Mouse (Mus musculus): ENCODE results near the gene Olig3. TPM values are rescaled to one million over a fixed set of nuclear protein-coding genes. Genes with fewer than 3 reads are reported as not detected.

The Olig3 gene
- polyA plus RNA-seq, 1 experiment from 2014 or later: not detected

DNA sequence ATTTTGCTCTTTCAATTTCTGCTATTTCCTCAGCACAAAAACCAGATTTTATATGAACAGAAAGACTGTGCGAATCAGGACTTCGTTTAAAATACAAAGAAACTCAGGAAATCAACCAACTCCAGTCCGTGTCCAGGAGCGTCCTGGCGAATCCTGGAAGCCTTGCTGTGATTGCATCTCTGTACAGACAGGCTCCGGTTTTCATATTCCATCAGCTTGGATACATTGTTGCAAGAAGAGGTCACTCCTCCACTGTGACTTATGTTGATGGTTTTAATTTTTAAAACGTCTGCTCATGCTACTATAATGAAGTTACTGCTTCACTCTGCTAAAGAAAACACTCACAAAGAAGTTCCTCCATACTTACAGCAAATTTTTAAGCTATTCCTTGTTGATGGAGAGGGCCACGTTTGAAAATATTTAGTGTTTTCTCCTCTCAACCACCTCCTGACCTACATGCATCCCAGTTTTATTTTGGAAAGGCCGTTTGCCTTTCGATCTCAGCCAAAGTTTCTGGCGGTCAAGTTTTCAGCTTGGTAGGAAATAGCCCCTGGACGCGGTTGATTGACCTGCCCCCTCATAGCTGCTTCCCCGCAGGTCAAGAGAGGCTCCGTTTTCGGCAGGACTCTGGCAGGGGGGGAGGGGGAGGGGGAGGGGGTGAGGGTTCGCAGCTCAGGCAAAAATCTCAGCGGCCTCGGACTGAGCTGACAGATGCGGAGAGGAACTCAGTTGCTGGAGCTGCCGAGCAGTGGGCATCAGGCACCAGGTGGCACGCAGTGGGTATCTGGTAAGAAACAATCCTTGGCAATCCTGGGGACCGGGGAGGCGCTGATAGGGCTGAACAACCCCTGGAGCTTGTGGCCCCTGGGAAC lies 4.1 kb upstream of the Olig3 start:
- Histone ChIP-seq H3K4me1 (peaks cover 14% of the 10 kb centered on the region), H3K27me3 (peaks cover 62% of the 10 kb centered on the region), H3K27ac (no peak overlapping the region), H3K4me3 (no peak overlapping the region), H3K9me3 (no peaks in the 10 kb centered on the region), H3K4me2 (no peak overlapping the region), H3K36me3 (no peaks in the 10 kb centered on the region), H3K9ac (no peak overlapping the region)
- no peak for ATAC-seq (ENCODE audit: insufficient number of reproducible peaks, low FRiP score, low TSS enrichment, low read depth)
- 2% methylated on average over 24 of the region's 24 CpGs for WGBS

DNA sequence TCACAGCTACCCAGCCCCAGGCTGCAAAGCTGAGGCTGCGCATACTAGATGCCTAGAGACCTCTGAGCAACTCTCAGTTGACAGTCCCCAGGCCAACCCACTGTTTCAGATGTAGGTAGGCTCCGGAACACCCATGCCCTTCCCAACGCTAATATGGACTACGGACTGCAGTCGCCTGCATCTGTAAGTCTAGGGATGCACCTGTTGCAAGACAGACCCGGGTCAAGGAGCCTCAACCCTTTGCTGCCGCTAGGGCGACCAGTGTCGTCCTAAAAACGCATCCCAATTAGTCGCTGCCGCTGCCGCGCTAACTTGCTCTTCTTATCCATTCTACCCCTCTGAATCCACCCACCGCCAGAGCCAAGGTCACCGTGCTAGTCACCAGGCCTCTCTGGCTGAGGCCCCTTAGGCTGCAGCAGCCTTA lies 3.4 kb upstream of the Olig3 start:
- H3K27me3 ChIP-seq: peaks cover 68% of the 10 kb centered on the region
- H3K36me3 ChIP-seq: no peaks in the 10 kb centered on the region
- H3K4me1 ChIP-seq: peaks cover 18% of the 10 kb centered on the region
- ATAC-seq (ENCODE audit: insufficient number of reproducible peaks, low FRiP score, low TSS enrichment, low read depth): no peak
- no peaks in the 10 kb centered on the region for H3K9me3 ChIP-seq
- no peak overlapping the region for H3K9ac ChIP-seq
- no peak overlapping the region for H3K4me2 ChIP-seq
- H3K4me3 ChIP-seq: 0 out of 2 replicates have a peak overlapping the region, but pooled peaks have one; percentile 3
- WGBS: 2% methylated on average over 16 of the region's 16 CpGs
- H3K27ac ChIP-seq: no peak overlapping the region

DNA sequence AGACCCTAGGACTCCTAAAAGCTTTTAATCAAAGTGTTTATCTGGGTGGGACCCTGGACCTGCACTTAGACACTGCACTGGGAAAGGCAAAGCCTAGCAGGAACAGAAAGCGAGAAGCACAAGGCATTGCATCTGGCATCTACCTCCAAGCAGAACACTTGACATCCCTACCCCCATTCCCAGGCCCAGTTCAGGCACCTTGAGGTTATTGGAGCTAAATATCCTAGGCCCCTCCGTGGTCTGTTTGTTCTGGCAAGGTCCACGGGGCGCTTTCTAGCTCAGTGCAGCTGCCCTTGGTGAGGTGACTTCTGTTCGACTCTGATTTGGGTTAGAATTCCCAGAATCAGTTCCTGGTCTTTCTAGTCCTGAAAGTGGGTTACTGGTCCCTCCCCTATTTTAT lies 2.7 kb upstream of the Olig3 start:
- 7% methylated on average over 5 of the region's 5 CpGs for WGBS
- Histone ChIP-seq H3K27me3 (peaks cover 75% of the 10 kb centered on the region), H3K4me2 (no peak overlapping the region), H3K4me1 (peaks cover 18% of the 10 kb centered on the region), H3K36me3 (no peaks in the 10 kb centered on the region), H3K9me3 (no peaks in the 10 kb centered on the region), H3K9ac (no peak overlapping the region), H3K27ac (no peak overlapping the region), H3K4me3 (no peak overlapping the region)
- ATAC-seq (ENCODE audit: insufficient number of reproducible peaks, low FRiP score, low TSS enrichment, low read depth): no peak

DNA sequence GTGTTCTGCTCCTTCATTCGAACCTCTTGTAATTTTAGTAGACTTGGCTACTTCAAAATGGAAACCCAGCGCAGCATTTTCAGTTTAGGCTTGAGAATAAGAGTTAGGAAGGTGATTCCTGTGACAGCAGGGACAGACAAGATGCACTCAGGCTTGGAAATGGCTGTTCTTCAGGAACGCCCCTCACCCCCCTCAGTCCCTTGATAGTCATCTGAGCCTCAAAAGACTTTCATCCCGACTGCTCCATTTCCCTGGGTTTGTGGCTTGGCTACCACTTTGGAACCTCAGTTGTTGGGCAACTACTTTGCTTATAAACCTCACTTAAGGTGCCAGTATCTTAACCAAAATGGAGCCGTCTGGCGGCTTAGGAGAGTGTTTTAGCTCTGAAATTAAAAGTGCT lies 2.2 kb upstream of the Olig3 start:
- WGBS: 9% methylated on average over 6 of the region's 6 CpGs

DNA sequence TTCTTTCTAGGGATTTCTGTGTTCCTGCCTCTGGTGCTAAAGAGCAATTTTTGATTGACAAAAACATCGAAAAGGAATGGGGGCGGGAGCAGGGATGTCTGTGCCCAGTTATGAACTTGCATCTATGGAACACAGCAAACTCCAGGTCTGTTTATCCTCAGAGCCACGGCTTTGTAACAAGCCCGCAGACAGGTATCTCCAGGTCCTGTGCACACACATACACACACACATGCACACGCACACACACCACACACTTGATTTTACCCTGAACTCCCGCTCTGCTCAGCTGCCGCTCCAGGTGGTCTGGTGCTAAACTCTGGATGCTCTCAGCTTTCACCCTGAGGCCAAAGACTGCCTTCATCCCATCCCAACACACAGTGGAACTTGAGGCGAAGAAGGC lies 1.3 kb upstream of the Olig3 start:
- ATAC-seq (ENCODE audit: insufficient number of reproducible peaks, low FRiP score, low TSS enrichment, low read depth): no peak
- 4% methylated on average over 8 of the region's 8 CpGs for WGBS

More for the DNA sequence above, 2.2 kb upstream of the Olig3 start:
- Histone ChIP-seq H3K36me3 (no peaks in the 10 kb centered on the region), H3K4me2 (no peak overlapping the region), H3K27me3 (peaks cover 78% of the 10 kb centered on the region), H3K27ac (no peak overlapping the region), H3K4me3 (no peak overlapping the region), H3K4me1 (peaks cover 18% of the 10 kb centered on the region), H3K9me3 (no peaks in the 10 kb centered on the region), H3K9ac (no peak overlapping the region)
- no peak for ATAC-seq (ENCODE audit: insufficient number of reproducible peaks, low FRiP score, low TSS enrichment, low read depth)

DNA sequence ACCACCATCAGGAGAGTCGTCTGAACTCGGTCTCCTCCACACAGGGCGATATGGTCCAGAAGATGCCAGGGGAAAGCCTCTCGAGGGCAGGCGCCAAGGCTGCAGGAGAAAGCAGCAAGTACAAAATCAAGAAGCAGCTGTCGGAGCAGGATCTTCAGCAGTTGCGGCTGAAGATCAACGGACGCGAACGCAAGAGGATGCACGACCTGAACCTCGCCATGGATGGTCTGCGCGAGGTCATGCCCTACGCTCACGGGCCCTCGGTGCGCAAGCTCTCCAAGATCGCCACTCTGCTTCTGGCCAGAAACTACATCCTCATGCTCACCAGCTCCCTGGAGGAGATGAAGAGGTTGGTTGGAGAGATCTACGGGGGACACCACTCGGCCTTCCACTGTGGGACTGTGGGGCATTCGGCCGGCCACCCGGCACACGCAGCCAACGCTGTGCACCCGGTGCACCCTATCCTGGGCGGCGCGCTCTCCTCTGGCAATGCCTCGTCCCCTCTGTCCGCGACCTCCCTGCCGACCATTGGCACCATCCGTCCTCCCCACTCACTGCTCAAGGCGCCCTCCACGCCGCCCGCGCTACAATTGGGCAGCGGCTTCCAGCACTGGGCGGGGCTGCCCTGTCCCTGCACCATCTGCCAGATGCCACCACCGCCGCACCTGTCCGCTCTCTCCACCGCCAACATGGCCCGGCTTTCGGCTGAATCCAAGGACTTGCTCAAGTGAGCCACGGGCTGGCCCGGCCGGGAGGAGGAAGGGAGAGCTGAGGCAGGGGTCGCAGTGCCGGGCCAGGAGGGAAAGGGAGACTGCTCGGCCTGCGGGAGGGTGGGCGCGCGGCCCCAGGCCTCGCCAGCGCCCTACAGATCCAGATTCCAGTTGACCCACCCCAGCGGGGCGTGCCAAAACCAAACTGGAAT lies 648 bp downstream of the Olig3 start:
- H3K27me3 ChIP-seq: peaks cover 96% of the 10 kb centered on the region
- peaks cover 25% of the 10 kb centered on the region for H3K4me1 ChIP-seq
- no peaks in the 10 kb centered on the region for H3K9me3 ChIP-seq
- no peak overlapping the region for H3K9ac ChIP-seq
- WGBS: under 1% methylated on average over 61 of the region's 63 CpGs
- H3K36me3 ChIP-seq: no peaks in the 10 kb centered on the region
- H3K27ac ChIP-seq: no peak overlapping the region
- H3K4me2 ChIP-seq: peak overlapping the region; percentile 26
- no peak for ATAC-seq (ENCODE audit: insufficient number of reproducible peaks, low FRiP score, low TSS enrichment, low read depth)
- peak overlapping the region; percentile 20 for H3K4me3 ChIP-seq

More for the DNA sequence above, 1.3 kb upstream of the Olig3 start:
- Histone ChIP-seq H3K36me3 (no peaks in the 10 kb centered on the region), H3K27ac (no peak overlapping the region), H3K9ac (no peak overlapping the region), H3K4me2 (no peak overlapping the region), H3K4me3 (no peak overlapping the region), H3K27me3 (peaks cover 87% of the 10 kb centered on the region), H3K4me1 (peaks cover 18% of the 10 kb centered on the region), H3K9me3 (no peaks in the 10 kb centered on the region)

DNA sequence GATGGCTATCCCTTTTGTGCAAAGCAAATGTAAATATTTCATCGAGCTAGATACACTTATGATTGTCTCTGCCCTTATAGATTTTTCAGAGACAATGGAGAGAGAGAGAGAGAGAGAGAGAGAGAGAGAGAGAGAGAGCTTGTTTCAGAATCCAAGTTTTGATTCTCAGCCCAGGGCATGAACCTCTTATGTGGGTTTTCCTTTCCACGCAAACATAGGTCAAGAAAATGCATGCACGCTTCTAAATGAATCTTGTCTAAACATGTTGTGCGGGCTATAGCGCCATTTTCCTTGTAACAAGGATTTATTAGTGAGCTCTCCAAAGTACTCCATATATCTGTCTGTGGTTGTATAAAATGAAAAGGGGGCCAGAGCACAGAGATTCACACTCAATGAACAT lies 1.5 kb downstream of the Olig3 start:
- no peaks in the 10 kb centered on the region for H3K36me3 ChIP-seq
- peaks cover 27% of the 10 kb centered on the region for H3K4me1 ChIP-seq
- 22% methylated on average over 5 of the region's 5 CpGs for WGBS
- no peak for ATAC-seq (ENCODE audit: insufficient number of reproducible peaks, low FRiP score, low TSS enrichment, low read depth)
- H3K4me2 ChIP-seq: no peak overlapping the region
- H3K9me3 ChIP-seq: no peaks in the 10 kb centered on the region
- peaks cover 96% of the 10 kb centered on the region for H3K27me3 ChIP-seq
- no peak overlapping the region for H3K4me3 ChIP-seq
- no peak overlapping the region for H3K27ac ChIP-seq
- H3K9ac ChIP-seq: no peak overlapping the region

DNA sequence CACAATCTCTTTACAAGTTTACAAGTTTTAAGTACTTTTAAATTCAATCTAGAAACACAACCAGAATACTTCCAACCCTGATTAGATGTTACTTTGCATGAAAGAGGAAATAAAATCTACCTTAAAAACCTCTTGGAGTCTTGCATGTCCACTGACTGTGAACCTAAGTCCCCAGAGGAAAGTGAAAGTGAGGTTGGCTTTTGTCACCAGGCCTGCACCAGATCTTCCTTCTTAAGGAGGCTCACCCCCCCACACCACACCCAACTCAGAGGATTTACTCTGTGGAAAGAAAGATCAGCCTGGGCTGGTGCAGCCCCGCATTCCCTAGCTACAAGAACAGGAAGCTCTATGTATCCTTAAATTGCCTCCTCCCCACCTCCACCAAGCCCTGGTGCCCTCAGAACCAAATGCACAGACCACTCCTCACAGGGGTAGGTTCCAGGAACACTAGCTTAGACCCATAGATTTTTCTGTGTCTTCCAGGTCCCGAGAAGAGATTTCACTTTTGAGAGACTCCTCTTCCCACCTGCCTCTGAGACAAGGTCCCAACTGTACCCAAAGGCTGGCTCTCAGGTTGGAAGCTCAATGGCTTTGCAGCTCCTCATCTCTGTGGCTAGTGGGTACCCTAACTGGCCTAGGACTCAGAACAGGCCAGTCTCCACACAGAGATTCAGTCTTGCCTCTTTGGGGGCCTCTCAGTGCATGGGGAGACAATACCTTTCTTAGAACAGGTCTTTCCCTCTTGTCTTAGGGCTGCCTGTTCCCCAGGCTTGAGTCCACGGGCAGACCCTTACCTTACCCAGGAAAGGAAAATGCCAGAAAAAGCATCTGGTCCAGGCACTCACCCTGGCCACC lies 4.3 kb downstream of the Olig3 start:
- Histone ChIP-seq H3K4me1 (peaks cover 26% of the 10 kb centered on the region), H3K27me3 (peaks cover 83% of the 10 kb centered on the region), H3K27ac (no peak overlapping the region), H3K4me2 (no peak overlapping the region), H3K9ac (no peak overlapping the region), H3K36me3 (no peaks in the 10 kb centered on the region), H3K4me3 (no peak overlapping the region), H3K9me3 (no peaks in the 10 kb centered on the region)
- 14% methylated on average over 3 of the region's 3 CpGs for WGBS
- no peak for ATAC-seq (ENCODE audit: insufficient number of reproducible peaks, low FRiP score, low TSS enrichment, low read depth)

DNA sequence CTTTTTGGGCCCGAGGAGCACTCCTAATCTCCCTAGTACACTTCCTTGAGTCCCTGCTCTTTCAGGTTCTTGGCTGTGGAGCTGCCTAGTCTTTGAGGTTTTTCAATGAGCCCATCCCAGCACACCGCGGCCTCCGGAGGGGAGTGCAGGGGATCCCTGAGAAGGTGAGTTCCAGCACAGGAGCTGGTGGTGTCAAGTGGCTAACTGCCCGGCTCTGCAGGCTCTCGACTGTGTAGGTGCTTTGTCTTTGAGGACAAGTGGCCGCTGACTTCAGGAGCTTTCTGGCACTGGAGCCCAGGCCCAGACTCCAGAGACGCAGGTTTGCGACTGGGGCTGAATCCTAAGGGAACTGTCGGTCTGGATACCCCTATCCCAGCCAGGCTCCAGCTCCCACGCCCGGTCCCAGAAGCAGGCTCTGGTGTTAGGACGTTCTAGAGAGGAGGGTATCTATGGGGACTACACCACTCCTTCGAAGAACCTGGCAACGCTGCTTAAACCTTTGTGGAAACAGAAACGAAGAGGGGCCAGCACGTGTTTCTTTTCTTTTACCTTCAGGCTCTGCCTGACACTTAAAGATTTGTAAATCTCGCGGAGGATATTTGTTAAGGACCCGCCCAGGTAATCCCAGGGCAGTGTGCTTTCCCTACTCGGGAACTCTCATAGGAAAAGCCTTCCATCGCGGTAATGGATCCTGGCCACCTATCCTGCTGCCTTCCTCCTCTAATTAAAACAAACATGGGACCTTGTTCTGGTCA lies 5.4 kb downstream of the Olig3 start:
- ATAC-seq (ENCODE audit: insufficient number of reproducible peaks, low FRiP score, low TSS enrichment, low read depth): no peak
- H3K9me3 ChIP-seq: no peaks in the 10 kb centered on the region
- no peak overlapping the region; the same call in 1 of the 2 replicates for H3K4me3 ChIP-seq
- H3K27me3 ChIP-seq: peaks cover 78% of the 10 kb centered on the region
- 2% methylated on average over 23 of the region's 23 CpGs for WGBS
- H3K9ac ChIP-seq: no peak overlapping the region
- no peak overlapping the region for H3K4me2 ChIP-seq
- no peaks in the 10 kb centered on the region for H3K36me3 ChIP-seq
- peaks cover 25% of the 10 kb centered on the region for H3K4me1 ChIP-seq
- no peak overlapping the region for H3K27ac ChIP-seq

DNA sequence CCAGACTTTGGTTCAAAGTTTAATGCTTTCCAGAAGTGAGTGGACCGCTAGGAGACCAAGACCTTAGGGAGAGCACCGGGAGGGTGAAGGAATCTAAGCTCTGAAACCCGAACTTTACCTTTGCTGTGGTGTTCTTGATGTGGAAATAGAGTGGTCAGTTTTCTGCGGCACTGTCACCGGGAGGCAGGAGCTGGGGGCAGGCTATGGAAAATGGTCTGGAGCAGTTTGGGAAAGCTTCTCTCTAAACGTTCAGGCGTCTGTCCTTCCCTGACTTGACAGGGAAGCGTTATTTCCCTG lies 5.9 kb downstream of the Olig3 start:
- ATAC-seq (ENCODE audit: insufficient number of reproducible peaks, low FRiP score, low TSS enrichment, low read depth): no peak
- H3K4me3 ChIP-seq: peak overlapping the region; percentile 17; the same call in 1 of the 2 replicates
- under 1% methylated on average over 8 of the region's 8 CpGs for WGBS
- no peak overlapping the region for H3K9ac ChIP-seq
- H3K4me1 ChIP-seq: peaks cover 20% of the 10 kb centered on the region
- H3K4me2 ChIP-seq: no peak overlapping the region
- H3K9me3 ChIP-seq: no peaks in the 10 kb centered on the region
- H3K27ac ChIP-seq: no peak overlapping the region
- H3K36me3 ChIP-seq: no peaks in the 10 kb centered on the region
- peaks cover 74% of the 10 kb centered on the region for H3K27me3 ChIP-seq

DNA sequence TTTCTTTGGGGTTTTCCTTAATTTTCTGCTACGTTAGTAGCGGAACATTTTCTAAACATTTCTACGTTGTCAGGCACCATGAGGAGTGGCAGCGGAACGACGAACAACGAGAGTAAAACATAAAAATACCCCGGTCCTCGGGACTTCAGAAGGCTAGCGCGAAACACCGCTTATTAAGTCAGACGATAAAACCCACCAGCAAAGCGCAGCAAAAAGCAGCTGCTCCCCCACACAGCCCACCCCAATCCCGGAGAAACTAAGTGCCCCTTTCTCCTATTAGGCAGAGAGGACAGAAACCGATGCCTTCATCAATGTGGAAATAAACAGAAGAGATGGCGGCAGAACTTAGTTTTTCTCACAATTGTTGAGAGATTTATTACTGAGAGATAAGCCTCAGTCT lies 6.5 kb downstream of the Olig3 start:
- H3K36me3 ChIP-seq: no peaks in the 10 kb centered on the region
- under 1% methylated on average over 17 of the region's 17 CpGs for WGBS
- H3K27me3 ChIP-seq: peaks cover 68% of the 10 kb centered on the region
- no peak overlapping the region for H3K27ac ChIP-seq
- no peaks in the 10 kb centered on the region for H3K9me3 ChIP-seq
- peak overlapping the region; percentile 17 for H3K4me3 ChIP-seq
- no peak for ATAC-seq (ENCODE audit: insufficient number of reproducible peaks, low FRiP score, low TSS enrichment, low read depth)
- no peak overlapping the region for H3K9ac ChIP-seq
- peaks cover 16% of the 10 kb centered on the region for H3K4me1 ChIP-seq
- peak overlapping the region; percentile 39 for H3K4me2 ChIP-seq
